In the genomic region with DNA sequence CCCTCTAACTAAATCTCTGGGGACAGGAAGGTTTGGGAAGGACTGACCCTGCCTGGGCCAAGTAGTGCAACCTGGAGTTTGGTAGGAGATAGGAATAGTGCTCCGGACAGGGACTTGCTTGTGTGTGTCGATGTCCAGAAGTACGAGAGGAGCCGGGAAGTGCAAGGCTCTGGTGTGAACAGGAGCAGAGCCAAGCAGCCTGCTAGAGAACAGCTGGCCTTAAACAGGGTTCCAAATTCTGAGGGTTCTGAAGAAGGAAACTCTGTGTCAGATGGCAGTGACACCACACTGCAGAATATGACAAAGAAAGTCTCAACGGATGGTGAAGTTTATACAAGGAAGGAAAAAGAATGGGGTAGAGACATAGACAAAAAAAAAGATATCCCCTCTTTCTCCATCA, we compare ENCODE assay signal across 16 mouse cellular contexts.
DNase-seq lines count a peak whose midpoint lies in the region; ATAC-seq and TF ChIP-seq lines count a peak whose summit lies in the region.
"Had no signal": no experiment of that assay in that cellular context is flagged by ENCODE, and none has a peak within 500 bp of the region (broad histone marks: within the 10 kb centered on the region; RNA-seq: fewer than 3 reads in every experiment).

No protein-coding gene starts in this region.

- no peak overlapping the region for H3K27ac ChIP-seq in kidney, embryonic 15.5 days
- H3K27ac ChIP-seq in heart, embryonic 15.5 days: 0 out of 2 replicates have a peak overlapping the region, but pooled peaks have one; percentile 13
- H3K27ac ChIP-seq in limb, embryonic 10.5 days: peak overlapping the region; percentile 74; the same call in 1 of the 2 replicates
- H3K27ac ChIP-seq in layer of hippocampus, adult 2 months: no peak overlapping the region
- H3K27ac ChIP-seq: macrophage; midbrain, embryonic 10.5 days had no signal

- DNase-seq in heart, adult 18-20 months: peak; percentile 54 to 64
- no peak for DNase-seq in heart, postnatal 36 days
- peak; percentile 57 for DNase-seq in kidney, postnatal 10 days
- DNase-seq in limb, embryonic 10.5 days (ENCODE audit: low spot score): no peak
- DNase-seq in layer of hippocampus, adult 2 months (ENCODE audit: low spot score in 2 of 2): no peak
- no peak for DNase-seq in adrenal gland, postnatal 36 days
- DNase-seq: cerebellum, adult 8-10 months; forebrain, postnatal 0 days; layer of hippocampus, adult 9-11 months; retina, postnatal 1 day had no signal

- intact Hi-C loops in heart, postnatal 36 days (cut with DNase I): no loop called here

- no peak overlapping the region for H3K9ac ChIP-seq in kidney, embryonic 15.5 days
- H3K9ac ChIP-seq in heart, embryonic 15.5 days: no peak overlapping the region
- H3K9ac ChIP-seq: forebrain, postnatal 0 days had no signal

- H3K4me2 ChIP-seq in kidney, embryonic 15.5 days: no peak overlapping the region
- no peak overlapping the region for H3K4me2 ChIP-seq in heart, embryonic 15.5 days
- H3K4me2 ChIP-seq: liver, embryonic 11.5 days had no signal

- no peak for ATAC-seq in kidney, embryonic 15.5 days (replicated peaks; ENCODE audit: low FRiP score)
- ATAC-seq in heart, embryonic 15.5 days (replicated peaks; ENCODE audit: insufficient number of reproducible peaks, insufficient read depth, low FRiP score, low read depth): no peak
- ATAC-seq: forebrain, postnatal 0 days had no signal

- no peaks in the 10 kb centered on the region for H3K36me3 ChIP-seq in kidney, embryonic 15.5 days
- H3K36me3 ChIP-seq in heart, embryonic 15.5 days: no peaks in the 10 kb centered on the region
- no peaks in the 10 kb centered on the region for H3K36me3 ChIP-seq in limb, embryonic 10.5 days
- H3K36me3 ChIP-seq: forebrain, embryonic 10.5 days; midbrain, embryonic 10.5 days had no signal

- no peaks in the 10 kb centered on the region for H3K9me3 ChIP-seq in kidney, embryonic 15.5 days (replicated peaks)
- H3K9me3 ChIP-seq in heart, embryonic 15.5 days (replicated peaks): no peaks in the 10 kb centered on the region
- H3K9me3 ChIP-seq in limb, embryonic 10.5 days (replicated peaks): no peaks in the 10 kb centered on the region
- H3K9me3 ChIP-seq: forebrain, embryonic 10.5 days; midbrain, embryonic 10.5 days had no signal

- peaks cover 9% of the 10 kb centered on the region; the same call in 1 of the 2 replicates for H3K4me1 ChIP-seq in kidney, embryonic 15.5 days
- 0 out of 2 replicates have a peak, but pooled peaks cover 2% of the 10 kb centered on the region for H3K4me1 ChIP-seq in heart, embryonic 15.5 days (replicated peaks)
- peaks cover 38% of the 10 kb centered on the region for H3K4me1 ChIP-seq in limb, embryonic 10.5 days
- H3K4me1 ChIP-seq: midbrain, embryonic 10.5 days had no signal

- no peaks in the 10 kb centered on the region for H3K27me3 ChIP-seq in kidney, embryonic 15.5 days
- H3K27me3 ChIP-seq in heart, embryonic 15.5 days: no peaks in the 10 kb centered on the region
- peaks cover 23% of the 10 kb centered on the region for H3K27me3 ChIP-seq in limb, embryonic 10.5 days (ENCODE audit: low read depth, poor library complexity, severe bottlenecking)

- no peak overlapping the region for H3K4me3 ChIP-seq in kidney, embryonic 15.5 days (replicated peaks)
- no peak overlapping the region for H3K4me3 ChIP-seq in heart, embryonic 15.5 days
- H3K4me3 ChIP-seq in limb, embryonic 10.5 days: no peak overlapping the region
- no peak overlapping the region for H3K4me3 ChIP-seq in layer of hippocampus, adult 2 months
- H3K4me3 ChIP-seq: forebrain, embryonic 10.5 days; midbrain, embryonic 10.5 days had no signal

- 78% methylated on average over 5 of the region's 5 CpGs for WGBS in kidney, embryonic 15.5 days
- 60% methylated on average over 5 of the region's 5 CpGs for WGBS in heart, embryonic 15.5 days
- 91% methylated on average over 5 of the region's 5 CpGs for WGBS in limb, embryonic 10.5 days

- no peak for TF ChIP-seq CTCF in layer of hippocampus, adult 2 months (conservative IDR thresholded peaks at IDR 0.05)

Comparison
In these comparisons a context has a peak if more than half of its experiments do, and no peak if none do; other contexts are left out.
1. DNase-seq: peak in heart, adult 18-20 months (2 of 2) and kidney, postnatal 10 days (single experiment); none in heart, postnatal 36 days (0 of 2), limb, embryonic 10.5 days (single experiment), layer of hippocampus, adult 2 months (0 of 2) and adrenal gland, postnatal 36 days (0 of 2).
2. H3K27ac ChIP-seq: peak in heart, embryonic 15.5 days (single experiment) and limb, embryonic 10.5 days (single experiment); none in kidney, embryonic 15.5 days (single experiment) and layer of hippocampus, adult 2 months (single experiment).